Mouse (Mus musculus) liver, embryonic 14.5 days (tissue): Measurements from ENCODE around the gene Car1. TPM values are rescaled to one million over a fixed set of nuclear protein-coding genes. Genes with fewer than 3 reads are reported as not detected.
"Not testable (repeated sequence)": the region's sequence is repeated elsewhere in the genome, so short reads cannot be mapped to it uniquely, and the experiment has no call there.

Experiments used
- ATAC-seq: fragments of 200-750 bp; cut with Nextera tagmentation; 2 replicates; pipeline ENCODE4 v1.8.0; 2017; ENCODE audit warnings: moderate number of reproducible peaks, mild to moderate bottlenecking, moderate library complexity; ENCODE audit not compliant: insufficient read depth
- DNase-seq, 3 experiments: peaks; one replicate each; pipeline ENCODE4 v3.0.0-alpha.2; 2012 to 2013; ENCODE audit warnings: low read depth in 3 of 3, low spot score in 3 of 3
- H3K27ac ChIP-seq: fragments of 300-500 bp; sonication (generic); 2 replicates; pipeline ENCODE4 v1.5.1; 2014; ENCODE audit warnings: moderate library complexity, mild to moderate bottlenecking, control low read depth, inconsistent platforms
- H3K27me3 ChIP-seq: fragments of 300-500 bp; sonication (generic); 2 replicates; pipeline ENCODE4 v1.6.1; 2014; ENCODE audit warnings: mild to moderate bottlenecking, low read length, moderate library complexity; ENCODE audit not compliant: control insufficient read depth, insufficient read depth
- H3K36me3 ChIP-seq: fragments of 300-500 bp; sonication (generic); replicated peaks from 2 replicates; pipeline ENCODE4 v1.6.1; 2014; ENCODE audit warnings: low read depth; ENCODE audit not compliant: control insufficient read depth, insufficient read depth
- H3K4me1 ChIP-seq, 2 experiments: fragments of 200-500 bp in 1 of 2; fragments of 300-500 bp in 1 of 2; sonication (generic) in 1 of 2; replicated peaks; 2 replicates each; pipeline ENCODE4 v1.6.1; 2012 to 2014; ENCODE audit warnings: antibody characterized with exemption in 1 of 2, inconsistent platforms in 1 of 2, low read length in 1 of 2; ENCODE audit not compliant: control insufficient read depth in 2 of 2, insufficient read depth in 2 of 2
- H3K4me2 ChIP-seq: fragments of 300-500 bp; sonication (generic); 2 replicates; pipeline ENCODE4 v1.6.1; 2014; ENCODE audit warnings: low read depth, mild to moderate bottlenecking, control low read depth, moderate library complexity
- H3K4me3 ChIP-seq, 2 experiments: fragments of 200-500 bp in 1 of 2; fragments of 300-500 bp in 1 of 2; sonication (generic) in 1 of 2; 2 replicates each; pipeline ENCODE4 v1.5.1; 2012 to 2014; ENCODE audit warnings: low read depth in 2 of 2, low read length in 2 of 2, mild to moderate bottlenecking in 2 of 2, control low read depth in 1 of 2, inconsistent platforms in 1 of 2, moderate library complexity in 1 of 2; ENCODE audit not compliant: insufficient read depth in 1 of 2
- H3K9ac ChIP-seq: fragments of 300-500 bp; sonication (generic); replicated peaks from 2 replicates; pipeline ENCODE4 v1.6.1; 2014; ENCODE audit warnings: mild to moderate bottlenecking, control low read depth, moderate library complexity
- H3K9me3 ChIP-seq: fragments of 300-500 bp; sonication (generic); 2 replicates; pipeline ENCODE4 v1.6.1; 2016; ENCODE audit warnings: low read length, mixed read lengths; ENCODE audit not compliant: control insufficient read depth
- CTCF ChIP-seq: IDR thresholded peaks from 2 replicates; pipeline ENCODE4 v1.5.1; 2016; ENCODE audit warnings: antibody characterized with exemption, low read depth, control low read depth
- EP300 ChIP-seq: IDR thresholded peaks from 2 replicates; pipeline ENCODE4 v1.6.1; 2016; ENCODE audit warnings: antibody characterized with exemption, low read depth
- WGBS: fragments of 180-500 bp; shearing (Covaris S2); extraction: QIAGEN DNeasy Blood & Tissue Kit; methylation state at CpG from one replicate; pipeline ENCODE4 v1.1.7; 2014; ENCODE audit not compliant: insufficient replicate concordance; 5-methylcytosine and 5-hydroxymethylcytosine counted together
- polyA plus RNA-seq, 2 experiments: library from polyadenylated mRNA; depleted of rRNA in 1 of 2; stranded (reverse) in 1 of 2; unstranded in 1 of 2; fragments of >200 nt; fragmentation: Nextera tagmentation in 1 of 2; extraction: Ambion mirVana in 1 of 2; gene quantifications; 2 replicates each; pipeline versions ENCODE4 v1.2.1 to v1.2.3; 2012 to 2014

Gene Car1
- polyA plus RNA-seq, 2 experiments, result 16.1 to 32.7 TPM

DNA sequence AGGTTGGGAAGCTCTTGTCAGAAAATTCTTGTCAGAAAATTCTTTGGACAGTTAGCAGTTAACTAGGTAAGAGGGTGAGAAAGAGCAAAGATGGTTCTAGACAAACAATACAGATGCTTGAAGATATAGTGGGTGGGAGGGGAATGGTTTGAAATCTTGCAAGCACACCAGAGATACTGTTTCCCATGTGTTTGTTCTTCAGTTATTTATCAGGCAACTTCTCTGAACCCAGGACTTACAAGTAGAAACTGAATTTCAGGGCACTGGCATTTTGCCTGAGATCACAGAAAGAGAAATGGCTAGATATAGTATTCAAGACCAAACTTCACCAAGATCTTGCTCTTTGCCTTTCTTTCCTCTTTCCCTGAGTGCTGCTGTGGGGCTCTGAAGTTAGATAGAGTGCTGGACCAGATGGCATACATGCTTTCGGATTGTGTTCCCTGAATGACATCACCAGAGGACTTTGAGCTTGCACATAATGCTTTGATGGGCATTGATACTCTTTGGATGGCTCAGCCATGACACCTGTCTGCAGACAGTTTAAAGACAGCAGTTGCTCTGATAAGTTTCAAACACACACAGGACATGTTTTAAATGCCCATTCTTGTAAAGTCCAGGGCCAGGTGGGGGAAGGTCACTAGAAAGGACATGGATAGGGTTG lies 11.8 kb upstream of the Car1 start:
- no peak for DNase-seq
- WGBS, result 54% methylated on average over 1 of the region's 1 CpGs
- no peak; the same call in 1 of the 2 replicates for ATAC-seq
- H3K9me3 ChIP-seq, result no peaks in the 10 kb centered on the region
- no peak overlapping the region for H3K4me2 ChIP-seq
- no peaks in the 10 kb centered on the region for H3K4me1 ChIP-seq
- no peak for TF ChIP-seq EP300
- peak; percentile 10; the same call in 1 of the 2 replicates for TF ChIP-seq CTCF
- no peak overlapping the region for H3K27ac ChIP-seq
- H3K9ac ChIP-seq, result no peak overlapping the region
- no peaks in the 10 kb centered on the region for H3K27me3 ChIP-seq
- H3K36me3 ChIP-seq, result no peaks in the 10 kb centered on the region
- no peak overlapping the region for H3K4me3 ChIP-seq

DNA sequence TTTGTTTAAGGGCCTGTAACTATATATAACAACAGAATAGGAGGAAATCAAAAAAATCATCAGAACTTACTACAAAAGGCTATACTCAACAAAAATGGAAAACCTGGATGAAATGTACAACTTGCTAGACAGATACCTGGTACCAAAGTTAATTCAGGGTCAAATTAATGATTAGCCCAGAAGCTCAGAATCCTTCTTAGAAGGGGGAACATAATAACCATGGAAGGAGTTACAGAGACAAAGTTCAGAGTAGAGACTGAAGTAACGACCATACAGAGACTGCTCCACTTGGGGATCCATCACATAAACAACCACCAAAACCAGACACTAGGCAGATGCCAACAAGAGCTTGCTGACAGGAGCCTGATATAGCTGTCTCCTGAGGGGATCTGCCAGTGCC lies 7.2 kb upstream of the Car1 start:
- H3K27me3 ChIP-seq, H3K4me2 ChIP-seq, H3K4me3 ChIP-seq, H3K9ac ChIP-seq, H3K9me3 ChIP-seq, H3K4me1 ChIP-seq, DNase-seq, ATAC-seq, H3K27ac ChIP-seq, H3K36me3 ChIP-seq: not testable (repeated sequence)
- WGBS, result 59% methylated on average over 1 of the region's 1 CpGs

DNA sequence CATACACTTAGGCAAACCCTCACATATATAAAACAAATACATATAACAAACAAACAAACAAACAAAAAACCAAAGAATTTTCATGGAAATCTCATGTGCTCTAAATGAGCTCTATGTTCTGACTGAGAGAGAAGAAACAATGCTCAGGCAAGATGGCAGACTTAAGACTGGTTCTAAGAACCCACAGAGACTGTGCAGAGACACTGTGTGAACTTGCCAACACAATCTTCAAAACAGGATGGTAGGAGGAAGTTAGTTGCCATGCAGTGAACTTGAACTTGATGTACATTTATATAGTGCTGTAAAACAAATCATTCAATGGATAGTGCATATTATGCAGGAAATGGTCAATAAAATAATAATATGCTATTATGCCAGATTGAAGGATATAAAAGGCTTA lies 1.5 kb downstream of the Car1 start:
- no peaks in the 10 kb centered on the region; a peak in 1 of 4 replicates for H3K4me1 ChIP-seq
- no peaks in the 10 kb centered on the region for H3K27me3 ChIP-seq
- TF ChIP-seq CTCF, result no peak
- no peak for DNase-seq
- ATAC-seq, result no peak
- no peaks in the 10 kb centered on the region for H3K9me3 ChIP-seq
- H3K4me3 ChIP-seq, result no peak overlapping the region
- no peaks in the 10 kb centered on the region for H3K36me3 ChIP-seq
- no peak overlapping the region for H3K9ac ChIP-seq
- no peak overlapping the region for H3K27ac ChIP-seq
- H3K4me2 ChIP-seq, result no peak overlapping the region

DNA sequence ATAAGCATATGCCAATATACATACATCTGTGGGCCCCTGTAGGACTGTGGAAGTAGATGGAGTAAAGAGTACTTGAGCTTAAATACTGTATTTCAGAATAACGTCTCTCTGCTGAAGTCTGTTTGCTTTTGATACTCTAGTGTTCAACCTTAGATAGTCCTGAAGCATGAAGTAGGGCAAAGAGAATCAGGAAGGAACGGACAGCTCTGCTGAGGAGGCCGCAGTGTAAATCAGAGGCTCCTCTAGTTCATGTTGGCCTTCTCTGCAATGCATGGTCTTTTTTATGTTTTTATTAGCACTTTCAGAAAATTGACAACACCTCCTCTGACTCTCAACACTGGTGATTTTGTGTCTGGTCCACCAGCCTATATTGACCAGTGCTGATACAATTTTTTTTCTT lies 2.2 kb downstream of the Car1 start:
- H3K9me3 ChIP-seq, result no peaks in the 10 kb centered on the region
- H3K27me3 ChIP-seq, result no peaks in the 10 kb centered on the region
- TF ChIP-seq EP300 (no peak), CTCF (no peak)
- no peak overlapping the region for H3K4me3 ChIP-seq
- 61% methylated on average over 3 of the region's 3 CpGs for WGBS
- H3K9ac ChIP-seq, result no peak overlapping the region
- H3K4me2 ChIP-seq, result no peak overlapping the region
- H3K27ac ChIP-seq, result no peak overlapping the region
- no peaks in the 10 kb centered on the region for H3K36me3 ChIP-seq
- no peak for ATAC-seq
- H3K4me1 ChIP-seq, result no peaks in the 10 kb centered on the region; a peak in 1 of 4 replicates
- DNase-seq, result no peak

DNA sequence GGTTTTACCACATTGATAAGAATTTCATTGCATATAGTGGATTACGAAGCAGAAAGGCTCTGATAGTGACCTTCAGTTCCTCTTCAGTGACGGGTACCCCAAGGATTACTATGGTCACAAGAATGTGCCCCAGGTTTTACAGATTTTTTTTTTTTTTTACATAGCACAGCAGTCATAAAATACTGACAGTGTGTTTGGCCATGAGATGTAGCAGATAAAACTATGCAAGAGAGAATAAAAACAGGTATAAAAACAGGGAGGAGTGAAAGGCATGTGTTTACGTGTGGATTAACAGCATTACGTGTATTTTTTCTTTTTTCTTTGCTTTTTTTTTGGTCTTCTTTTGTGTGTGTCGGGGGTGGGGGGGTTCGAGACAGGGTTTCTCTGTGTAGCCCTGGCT lies 3.3 kb downstream of the Car1 start:
- H3K27me3 ChIP-seq, result no peaks in the 10 kb centered on the region
- no peak for TF ChIP-seq EP300
- no peak for TF ChIP-seq CTCF
- no peak overlapping the region for H3K4me2 ChIP-seq
- no peaks in the 10 kb centered on the region; a peak in 1 of 4 replicates for H3K4me1 ChIP-seq
- ATAC-seq (no peak), DNase-seq (no peak)
- H3K9ac ChIP-seq, result no peak overlapping the region
- H3K4me3 ChIP-seq, result no peak overlapping the region
- no peaks in the 10 kb centered on the region for H3K36me3 ChIP-seq
- WGBS, result 65% methylated on average over 6 of the region's 6 CpGs
- H3K27ac ChIP-seq, result no peak overlapping the region
- H3K9me3 ChIP-seq, result no peaks in the 10 kb centered on the region
